Mouse (Mus musculus) liver, postnatal 0 days (tissue): ENCODE results near the gene Aatk.

Experiments used
- CTCF ChIP-seq: sonication (generic); IDR thresholded peaks from 2 replicates; pipeline ENCODE4 v1.5.1; 2016; ENCODE audit warnings: antibody characterized with exemption, low read depth
- EP300 ChIP-seq: IDR thresholded peaks from 2 replicates; pipeline ENCODE4 v1.6.1; 2016; ENCODE audit warnings: antibody characterized with exemption, low read depth, mild to moderate bottlenecking

- TF ChIP-seq CTCF = no peak
- no peak for TF ChIP-seq EP300
Measured at GRCm38 (mm10) chr11:120017011-120017410, 30.0 kb downstream of the Aatk start.
